Mouse (Mus musculus) bone marrow, adult 2 months (tissue): ENCODE measurements around the gene Slc35a1. TPM values are rescaled to one million over a fixed set of nuclear protein-coding genes. Genes with fewer than 3 reads are reported as not detected.
"Not testable (repeated sequence)": the region's sequence is repeated elsewhere in the genome, so short reads cannot be mapped to it uniquely, and the experiment has no call there.

ENCODE experiments used
- H3K27ac ChIP-seq: fragments of 200-500 bp; 2 replicates; pipeline ENCODE4 v1.5.1; 2012; ENCODE audit warnings: low read depth, mild to moderate bottlenecking, control low read depth, inconsistent platforms, low read length; ENCODE audit not compliant: control insufficient read depth, poor library complexity, insufficient read depth
- H3K4me1 ChIP-seq: fragments of 200-500 bp; 2 replicates; pipeline ENCODE4 v1.6.1; 2011; ENCODE audit warnings: low read length; ENCODE audit not compliant: control insufficient read depth, insufficient read depth
- H3K4me3 ChIP-seq: fragments of 200-500 bp; replicated peaks from 2 replicates; pipeline ENCODE3; 2011; ENCODE audit warnings: mild to moderate bottlenecking, low read depth, low read length, control low read depth; ENCODE audit not compliant: control insufficient read depth
- CTCF ChIP-seq: fragments of 200-500 bp; IDR thresholded peaks from 2 replicates; pipeline ENCODE4 v1.5.1; 2011; ENCODE audit warnings: low read length, control low read depth; ENCODE audit not compliant: control insufficient read depth, insufficient read depth
- POLR2A ChIP-seq: fragments of 200-500 bp; IDR thresholded peaks from 2 replicates; pipeline ENCODE4 v1.6.1; 2011; ENCODE audit warnings: low read depth, mild to moderate bottlenecking, control low read depth, low read length, borderline replicate concordance; ENCODE audit not compliant: control insufficient read depth
- WGBS: fragments of 180-500 bp; shearing (Covaris S2); methylation state at CpG from one replicate; pipeline ENCODE4 v1.1.7; 2018; 5-methylcytosine and 5-hydroxymethylcytosine counted together
- polyA plus RNA-seq: library from polyadenylated mRNA; stranded (reverse); fragments of >200 nt; gene quantifications from 2 replicates; pipeline ENCODE4 v1.2.4, GENCODE M21; 2011; ENCODE audit warnings: low replicate concordance; ENCODE audit not compliant: missing spikeins, insufficient read depth, insufficient read length

Gene Slc35a1
- polyA plus RNA-seq = 4.8 and 6.7 TPM in 2 replicates

GRCm38 (mm10) chr4:34686874-34687567 is at the start of gene Slc35a1:
Gene Slc35a1, minus strand, starts transcription at chr4:34687438.
- Histone ChIP-seq H3K27ac (peak within 1 kb of the TSS; percentile 76), H3K4me1 (no peaks in the 10 kb centered on the region), H3K4me3 (peak within 1 kb of the TSS; percentile 73)
- TF ChIP-seq CTCF = no peak
- TF ChIP-seq POLR2A = peak; percentile 76; the same call in 1 of the 2 replicates
- WGBS = 1% methylated on average over 65 of the region's 65 CpGs

DNA sequence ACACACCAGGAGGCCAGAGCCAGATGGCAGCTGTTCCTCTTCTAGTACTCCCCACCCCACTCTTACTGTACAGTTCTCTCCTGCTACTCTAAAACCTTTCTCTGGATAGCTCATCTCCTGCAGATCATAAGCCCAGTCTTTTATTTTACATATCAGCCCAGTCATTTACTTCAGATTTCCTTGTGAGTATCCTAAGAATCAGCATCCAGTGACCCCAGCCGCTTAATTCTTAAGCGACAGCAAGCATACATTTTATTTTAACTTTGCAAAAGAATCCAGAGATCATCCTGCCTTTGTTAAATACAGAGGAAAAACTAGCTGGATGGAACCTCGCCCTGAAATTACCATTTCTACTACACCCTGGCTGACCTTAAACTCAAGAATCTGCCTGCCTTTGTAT is 47.2 kb upstream of the Slc35a1 start:
- Histone ChIP-seq H3K4me1 (peaks cover 2% of the 10 kb centered on the region; the same call in 1 of the 2 replicates), H3K27ac (no peak overlapping the region), H3K4me3 (no peak overlapping the region)
- TF ChIP-seq POLR2A = no peak
- no peak for TF ChIP-seq CTCF
- WGBS = 75% methylated on average over 3 of the region's 3 CpGs

DNA sequence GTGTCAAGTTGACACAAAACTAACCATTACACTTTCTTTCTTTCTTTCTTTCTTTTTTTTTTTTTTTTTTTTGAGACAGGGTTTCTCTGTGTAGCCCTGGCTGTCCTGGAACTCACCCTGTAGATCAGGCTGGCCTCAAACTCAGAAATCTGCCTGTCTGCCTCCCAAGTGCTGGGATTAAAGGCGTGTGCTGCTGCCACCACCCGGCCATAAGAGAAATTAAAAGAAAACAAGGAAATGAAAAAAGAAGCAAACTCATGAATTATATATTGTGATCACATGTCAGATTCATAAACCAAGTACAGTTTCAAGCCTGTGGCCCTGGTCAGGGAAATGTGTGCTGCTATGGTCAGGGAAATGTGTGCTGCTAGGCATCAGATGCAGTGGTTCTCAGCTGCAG is 46.2 kb upstream of the Slc35a1 start:
- WGBS = 17% methylated on average over 2 of the region's 2 CpGs
- TF ChIP-seq CTCF = 0 out of 2 replicates have a peak, but pooled peaks have one; percentile 14
- H3K4me3 ChIP-seq, H3K27ac ChIP-seq, H3K4me1 ChIP-seq: not testable (repeated sequence)

GRCm38 (mm10) chr4:34729851-34730341 is 42.7 kb upstream of the Slc35a1 start, which contains the start of gene Cfap206:
Gene Cfap206, minus strand, starts transcription at chr4:34730206.
- 1% methylated on average over 38 of the region's 38 CpGs for WGBS
- Histone ChIP-seq H3K4me1 (peaks cover 2% of the 10 kb centered on the region; the same call in 1 of the 2 replicates), H3K27ac (no peak within 1 kb of the TSS), H3K4me3 (peak within 1 kb of the TSS; percentile 35)
- TF ChIP-seq CTCF (no peak), POLR2A (no peak)

GRCm38 (mm10) chr4:34725710-34726109 is 38.5 kb upstream of the Slc35a1 start:
- H3K4me3 ChIP-seq, H3K4me1 ChIP-seq, H3K27ac ChIP-seq: not testable (repeated sequence)
- WGBS = 78% methylated on average over 3 of the region's 3 CpGs

GRCm38 (mm10) chr4:34724306-34724705 is 37.1 kb upstream of the Slc35a1 start:
- no peak overlapping the region for H3K27ac ChIP-seq
- no peak for TF ChIP-seq CTCF
- no peak for TF ChIP-seq POLR2A
- 71% methylated on average over 4 of the region's 4 CpGs for WGBS
- H3K4me3 ChIP-seq = no peak overlapping the region
- H3K4me1 ChIP-seq = no peaks in the 10 kb centered on the region

GRCm38 (mm10) chr4:34723186-34723585 is 35.9 kb upstream of the Slc35a1 start:
- 70% methylated on average over 4 of the region's 4 CpGs for WGBS
- no peaks in the 10 kb centered on the region for H3K4me1 ChIP-seq
- no peak for TF ChIP-seq POLR2A
- no peak for TF ChIP-seq CTCF
- no peak overlapping the region for H3K27ac ChIP-seq
- no peak overlapping the region for H3K4me3 ChIP-seq

DNA sequence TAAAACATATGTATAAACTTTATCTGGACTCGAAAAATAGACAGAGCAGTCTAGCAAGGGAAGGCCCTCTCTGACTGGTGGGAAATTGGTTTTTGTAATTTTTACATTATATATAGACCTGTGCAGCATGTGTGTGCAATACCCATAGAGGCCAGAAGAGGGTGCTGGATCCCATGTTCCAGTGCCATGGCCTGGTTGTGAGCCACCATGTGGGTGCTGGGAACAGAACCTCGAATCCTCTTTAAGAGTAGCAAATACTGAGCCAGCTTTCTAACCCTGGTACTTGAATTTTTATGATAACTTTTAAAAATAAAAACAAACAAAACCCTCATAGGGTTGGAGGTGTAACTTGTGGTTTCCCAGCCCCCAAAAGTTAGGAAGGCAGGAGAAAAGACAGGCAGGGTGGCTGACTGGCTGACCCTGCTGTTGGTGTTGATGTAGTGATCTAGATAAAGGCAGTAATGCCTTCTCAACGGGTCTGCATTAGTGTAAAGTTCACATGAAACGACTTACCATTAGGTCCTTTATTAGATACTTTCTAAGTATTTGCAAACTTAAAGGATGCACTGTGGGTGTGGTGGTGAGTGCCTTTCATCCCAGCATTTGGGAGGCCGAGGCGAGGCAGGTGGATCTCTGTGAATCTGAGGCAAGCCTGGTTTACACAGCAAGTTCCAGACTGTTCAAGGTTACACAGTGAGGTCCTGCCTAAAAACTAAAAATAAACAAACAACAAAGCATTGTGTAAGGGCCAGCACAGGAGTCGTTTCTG is 33.1 kb upstream of the Slc35a1 start:
- TF ChIP-seq CTCF (no peak), POLR2A (no peak)

More for the DNA sequence above, 33.1 kb upstream of the Slc35a1 start:
- Histone ChIP-seq H3K4me3 (no peak overlapping the region), H3K4me1 (no peaks in the 10 kb centered on the region), H3K27ac (no peak overlapping the region)
- 86% methylated on average over 7 of the region's 7 CpGs for WGBS
